Mouse (Mus musculus) forelimb bud, embryonic 11.5 days (tissue): ENCODE data around the gene Hic1.

Source experiments
- DNase-seq: peaks from one replicate; pipeline ENCODE4 v3.0.0-alpha.2; 2012; ENCODE audit warnings: low read depth, low spot score

Hic1 gene

GRCm38 (mm10) chr11:75148332-75149035 lies 20.8 kb downstream of the Hic1 start:
- no peak for DNase-seq

- DNase-seq = peak; percentile 66
These were observed 21.5 kb downstream of the Hic1 start for GRCm38 (mm10) chr11:75147846-75148168.

GRCm38 (mm10) chr11:75147106-75147845 lies 22.0 kb downstream of the Hic1 start:
- peak; percentile 93 for DNase-seq

- no peak for DNase-seq
These were observed 23.5 kb downstream of the Hic1 start for GRCm38 (mm10) chr11:75145841-75146240.

GRCm38 (mm10) chr11:75142749-75143148 lies 26.6 kb downstream of the Hic1 start:
- no peak for DNase-seq

- DNase-seq = no peak
These were observed 27.4 kb downstream of the Hic1 start for GRCm38 (mm10) chr11:75141913-75142312.

GRCm38 (mm10) chr11:75141038-75141437 lies 28.3 kb downstream of the Hic1 start:
- DNase-seq = no peak

GRCm38 (mm10) chr11:75140431-75140830 lies 28.9 kb downstream of the Hic1 start:
- DNase-seq = no peak

GRCm38 (mm10) chr11:75139122-75139963 lies 30.0 kb downstream of the Hic1 start:
- DNase-seq = peak; percentile 74

GRCm38 (mm10) chr11:75136666-75137398 lies 32.5 kb downstream of the Hic1 start:
- peak; percentile 34 for DNase-seq

- no peak for DNase-seq
These were observed 34.0 kb downstream of the Hic1 start for GRCm38 (mm10) chr11:75135358-75135757.

GRCm38 (mm10) chr11:75134485-75135068 lies 34.7 kb downstream of the Hic1 start:
- DNase-seq = no peak

GRCm38 (mm10) chr11:75133951-75134350 lies 35.4 kb downstream of the Hic1 start:
- DNase-seq = peak; percentile 48

- no peak for DNase-seq
These were observed 35.9 kb downstream of the Hic1 start for GRCm38 (mm10) chr11:75133391-75133790.

- no peak for DNase-seq
These were observed 37.0 kb downstream of the Hic1 start for GRCm38 (mm10) chr11:75132278-75132677.

GRCm38 (mm10) chr11:75131300-75131699 lies 38.0 kb downstream of the Hic1 start:
- no peak for DNase-seq

GRCm38 (mm10) chr11:75129481-75129880 lies 39.8 kb downstream of the Hic1 start:
- DNase-seq = no peak

GRCm38 (mm10) chr11:75126384-75126783 lies 42.9 kb downstream of the Hic1 start:
- DNase-seq = no peak

GRCm38 (mm10) chr11:75124406-75124805 lies 44.9 kb downstream of the Hic1 start:
- no peak for DNase-seq

GRCm38 (mm10) chr11:75121348-75121747 lies 48.0 kb downstream of the Hic1 start:
- DNase-seq = no peak

GRCm38 (mm10) chr11:75119841-75120240 lies 49.5 kb downstream of the Hic1 start:
- no peak for DNase-seq
